Mouse (Mus musculus) common myeloid progenitor, adult 5-6 weeks (primary cell): Measurements from ENCODE around the gene Ezr. TPM values are rescaled to one million over a fixed set of nuclear protein-coding genes. Genes with fewer than 3 reads are reported as not detected.

Experiments used
- ATAC-seq: replicated peaks from 2 replicates; pipeline ENCODE4 v1.8.0; 2016; ENCODE audit warnings: low read depth, mild to moderate bottlenecking, moderate TSS enrichment, inconsistent platforms; ENCODE audit not compliant: poor library complexity, severe bottlenecking
- total RNA-seq: library from RNA; stranded (forward); fragments of 200-1000, 187-1606 nt; gene quantifications from 2 replicates; pipeline ENCODE4 v1.2.3, GENCODE M21; 2017

Ezr gene
- total RNA-seq, 1 experiment from 2014 or later = 175 TPM

DNA sequence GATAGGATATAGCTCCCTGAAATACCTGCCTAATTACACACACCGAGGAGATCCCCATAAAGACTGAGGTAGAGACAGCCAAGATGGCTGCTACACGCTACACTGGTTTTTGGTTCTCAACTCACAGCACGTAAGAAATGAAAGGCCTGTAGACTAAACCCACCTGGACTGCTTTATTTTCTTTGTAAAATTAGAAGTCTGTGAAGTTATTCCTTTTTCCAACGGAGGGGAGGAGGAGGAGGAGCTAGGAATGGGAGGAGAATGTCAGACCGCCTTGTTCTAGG, 10.2 kb downstream of the Ezr start:
- no peak for ATAC-seq

DNA sequence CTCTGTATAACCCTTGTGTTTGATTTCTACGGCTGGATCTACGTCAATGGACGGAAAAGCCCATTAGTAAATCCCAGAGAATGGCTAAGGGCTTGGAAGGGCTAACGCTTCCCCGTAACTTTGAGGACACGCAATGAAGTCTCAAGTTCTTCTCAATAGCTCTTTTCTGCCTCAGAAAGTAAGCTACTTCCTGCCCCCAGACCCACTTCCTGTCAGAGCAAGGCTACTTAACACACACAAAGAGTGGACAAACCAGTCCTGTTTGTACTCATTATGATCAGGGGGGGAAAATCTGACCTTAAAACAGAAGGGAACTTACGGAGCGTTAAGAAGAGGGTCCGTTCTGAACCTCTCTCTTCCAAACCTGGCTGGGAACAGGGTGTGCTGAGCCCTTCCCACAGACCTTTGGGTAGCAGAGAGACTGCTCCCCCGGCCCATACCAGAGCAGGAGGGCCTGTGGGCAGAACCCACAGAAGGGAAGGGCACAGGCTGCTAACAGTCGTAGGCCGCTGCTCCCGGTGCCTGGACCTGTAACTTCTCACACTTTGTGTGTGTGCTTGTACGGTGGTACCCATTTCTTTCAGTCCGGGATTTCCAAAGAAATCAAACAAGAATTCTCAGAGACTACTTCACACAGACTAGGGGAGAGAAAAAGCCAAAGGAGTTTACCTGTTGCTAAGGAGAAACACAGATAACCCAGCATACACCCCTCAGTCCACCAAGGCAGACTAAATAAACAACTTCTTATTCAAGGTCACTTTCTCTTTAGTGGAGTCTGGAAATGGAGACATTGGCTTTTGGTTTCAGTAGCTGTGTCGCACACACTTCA, 10.7 kb downstream of the Ezr start:
- ATAC-seq = no peak

DNA sequence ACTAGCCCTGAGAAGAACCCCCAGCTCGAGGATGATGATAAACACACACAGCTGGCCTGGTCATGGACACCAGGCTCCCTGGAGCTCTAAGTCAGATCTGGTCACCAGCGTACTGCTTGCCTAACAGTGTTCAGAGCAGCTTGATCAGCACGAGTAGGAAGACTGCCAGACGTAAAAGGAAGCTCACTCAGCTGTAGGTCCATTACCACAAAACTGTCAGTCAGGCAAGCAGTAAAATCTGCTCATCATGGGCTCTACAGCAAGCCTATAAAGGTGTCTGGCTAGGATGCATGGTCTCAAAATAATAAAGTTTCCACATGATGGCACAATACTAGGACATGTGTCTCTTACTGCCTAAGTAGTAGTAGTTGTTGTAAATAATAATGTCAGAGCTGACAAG, 13.0 kb downstream of the Ezr start:
- peak; percentile 62; the same call in 1 of the 2 replicates for ATAC-seq

DNA sequence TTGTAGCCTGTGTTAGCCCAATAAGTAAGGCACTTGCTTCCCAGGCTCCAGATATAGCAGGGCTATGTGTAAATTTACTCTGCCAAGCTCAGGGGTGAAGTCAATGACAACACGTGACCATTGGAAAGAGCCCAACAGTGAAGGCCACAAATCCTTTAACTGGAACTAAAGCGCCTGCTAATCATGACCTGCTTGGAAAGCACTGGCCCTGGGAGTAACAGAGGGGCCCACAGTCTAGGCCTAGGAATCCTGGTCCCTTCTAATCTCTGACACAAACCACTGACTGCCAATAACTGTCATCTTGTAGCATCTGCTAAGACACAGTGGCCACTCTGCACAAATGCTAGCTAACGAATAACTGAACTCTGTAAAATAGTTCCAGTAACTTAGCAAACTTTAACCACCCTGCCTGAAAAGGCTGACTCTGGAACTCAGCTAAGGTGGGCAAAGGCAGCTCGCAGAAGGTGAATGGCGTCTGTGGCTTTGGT, 14.2 kb downstream of the Ezr start:
- no peak for ATAC-seq

DNA sequence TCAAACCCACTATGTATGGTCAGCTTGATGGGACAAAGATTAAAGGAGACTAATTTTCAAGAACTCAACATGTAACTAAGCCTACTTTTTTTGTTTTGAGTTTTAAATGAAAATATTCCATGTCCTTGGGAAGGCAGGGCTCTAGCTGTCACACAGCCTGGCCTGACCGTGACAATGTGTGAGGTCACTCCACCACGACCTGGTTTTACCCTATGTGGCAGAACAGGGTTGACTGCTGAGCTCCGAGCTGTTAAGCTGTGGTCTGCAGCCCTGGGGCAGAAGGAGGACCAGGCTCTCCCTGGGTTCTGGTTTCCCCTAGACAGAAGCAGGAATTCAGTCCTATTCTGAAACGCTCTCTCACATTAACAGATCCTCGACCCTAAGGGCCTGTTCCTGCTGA, 14.8 kb downstream of the Ezr start:
- ATAC-seq = no peak

DNA sequence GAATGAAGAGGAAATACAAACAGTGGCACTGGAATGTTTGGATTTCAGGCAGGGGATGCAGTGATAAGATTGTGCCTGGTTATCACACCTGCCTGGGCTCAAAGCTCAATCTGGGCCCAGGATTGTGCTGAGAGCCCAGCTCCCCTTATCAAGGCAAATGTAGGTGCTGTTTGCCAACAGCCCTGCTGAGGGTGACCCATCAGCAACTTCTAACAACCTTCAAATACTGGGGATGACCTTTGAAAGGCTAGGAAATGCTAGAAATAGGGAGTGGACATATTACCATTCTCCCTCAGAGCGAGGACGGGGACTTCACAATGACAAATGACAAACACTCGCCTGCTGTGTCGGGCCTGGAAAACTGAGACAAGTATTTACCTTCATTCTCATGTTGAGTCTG, 15.8 kb downstream of the Ezr start:
- ATAC-seq = no peak

DNA sequence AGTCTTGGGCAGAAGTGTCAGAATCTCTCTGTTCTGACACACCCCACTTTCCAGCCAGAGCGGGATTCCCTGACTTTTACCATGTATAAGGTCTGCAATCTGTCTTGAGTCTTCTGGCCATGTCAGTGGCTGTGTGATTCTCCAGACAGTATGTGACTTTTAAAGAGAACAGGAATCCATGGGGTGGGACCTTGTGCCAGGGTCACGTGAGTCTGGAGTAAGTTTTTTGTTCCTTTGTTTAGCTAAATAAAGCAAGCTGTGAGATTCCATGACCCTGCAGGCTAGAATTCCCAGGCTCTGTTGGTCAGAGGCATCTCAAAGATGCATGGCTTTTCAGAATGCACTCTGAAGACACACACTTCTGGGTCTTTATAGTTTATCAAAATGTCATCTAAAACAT, 16.7 kb downstream of the Ezr start:
- no peak for ATAC-seq

DNA sequence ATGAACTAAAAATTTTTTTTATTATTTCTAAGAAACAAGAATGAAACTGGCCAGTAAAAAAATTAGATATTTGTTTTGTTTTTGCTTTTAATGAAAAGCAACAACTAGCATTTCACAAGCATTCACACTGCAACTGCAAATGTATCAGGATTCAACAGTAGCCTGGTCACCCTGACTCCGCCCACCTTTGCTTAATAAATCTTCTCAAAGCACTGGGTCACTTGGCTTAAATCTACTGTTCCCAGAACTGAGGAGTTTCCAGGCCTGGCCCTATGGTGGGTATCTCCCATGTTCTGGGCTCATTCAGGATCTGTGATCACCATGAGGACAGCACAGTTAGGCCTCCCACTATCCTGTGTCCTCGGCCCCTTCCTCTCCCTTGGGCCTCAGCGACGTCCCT, 17.9 kb downstream of the Ezr start:
- ATAC-seq = no peak

DNA sequence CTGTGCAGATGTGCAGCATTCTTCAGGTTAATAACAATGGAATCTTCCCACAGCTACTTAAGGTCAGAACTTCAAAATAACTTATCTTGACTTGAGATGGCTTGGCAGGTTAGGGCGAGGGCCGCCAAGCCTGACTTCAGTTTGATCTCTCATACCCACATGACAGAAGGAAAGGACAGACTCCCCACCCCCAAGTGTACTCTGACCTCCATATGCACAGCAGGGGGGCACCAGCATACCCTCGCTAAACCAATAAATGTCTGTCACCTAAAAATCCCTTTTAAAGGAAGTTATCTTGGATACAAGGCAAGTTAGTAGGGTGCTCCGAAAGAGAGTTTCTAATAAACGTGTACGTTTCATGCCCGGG, 18.4 kb downstream of the Ezr start:
- no peak for ATAC-seq

DNA sequence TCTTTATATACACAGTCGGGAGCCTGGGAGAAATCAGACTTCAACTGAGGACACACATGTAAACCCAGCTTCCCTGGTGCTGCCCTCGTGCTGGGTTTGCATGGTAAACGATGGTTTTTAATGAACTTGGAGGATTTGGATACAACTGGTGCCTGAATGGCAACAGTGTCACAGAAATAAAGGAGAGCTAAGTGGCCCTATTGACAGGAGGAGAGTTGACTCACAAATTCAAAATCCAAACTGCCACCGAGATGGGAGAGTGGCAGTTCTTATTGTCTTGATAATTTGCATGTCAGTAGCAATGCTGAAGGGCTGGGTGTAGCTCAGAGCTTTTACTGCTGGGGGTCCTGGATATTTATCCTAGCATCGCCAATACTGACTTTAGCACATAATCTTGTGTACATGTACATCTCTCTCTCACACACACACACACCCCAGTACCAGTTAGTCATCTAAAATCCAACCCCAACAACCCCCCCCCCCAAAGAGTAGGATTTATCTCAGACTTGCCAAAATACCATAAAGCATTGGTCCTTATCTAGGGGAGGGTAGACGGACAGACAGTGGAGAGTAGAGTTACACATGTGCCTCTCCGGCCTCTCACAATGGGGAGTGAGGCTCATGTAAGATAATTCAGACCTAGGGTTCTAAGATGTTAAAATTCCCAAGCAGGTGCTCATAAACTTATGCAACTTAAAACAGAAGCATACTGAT, 18.9 kb downstream of the Ezr start:
- ATAC-seq = no peak

DNA sequence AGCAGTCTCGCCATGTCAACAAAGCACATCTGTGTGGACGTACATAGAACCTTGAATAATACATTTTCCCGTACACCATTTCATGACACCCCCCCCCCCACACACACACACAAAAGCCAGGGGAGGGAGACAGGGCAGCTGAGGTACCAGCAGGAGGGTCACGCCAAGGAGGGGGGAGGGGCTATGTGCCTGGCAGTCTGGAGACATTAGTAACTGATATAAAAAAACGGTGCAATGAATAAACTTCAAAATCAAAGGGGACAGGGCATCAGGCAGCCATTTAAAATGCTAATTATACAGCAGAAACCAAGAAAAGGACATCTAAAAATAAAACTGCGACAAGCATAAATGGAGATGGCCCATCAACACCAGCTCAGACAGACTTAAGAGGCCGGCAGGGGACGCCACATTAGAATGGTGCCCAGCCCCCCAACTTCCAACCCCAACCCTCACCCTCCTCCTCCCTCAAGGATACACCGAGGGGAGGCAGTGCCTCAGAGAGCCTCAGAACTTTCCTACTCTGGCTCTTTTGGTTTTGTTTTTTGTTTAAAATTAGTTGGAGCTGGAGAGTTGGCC, 22.8 kb downstream of the Ezr start:
- ATAC-seq = no peak

DNA sequence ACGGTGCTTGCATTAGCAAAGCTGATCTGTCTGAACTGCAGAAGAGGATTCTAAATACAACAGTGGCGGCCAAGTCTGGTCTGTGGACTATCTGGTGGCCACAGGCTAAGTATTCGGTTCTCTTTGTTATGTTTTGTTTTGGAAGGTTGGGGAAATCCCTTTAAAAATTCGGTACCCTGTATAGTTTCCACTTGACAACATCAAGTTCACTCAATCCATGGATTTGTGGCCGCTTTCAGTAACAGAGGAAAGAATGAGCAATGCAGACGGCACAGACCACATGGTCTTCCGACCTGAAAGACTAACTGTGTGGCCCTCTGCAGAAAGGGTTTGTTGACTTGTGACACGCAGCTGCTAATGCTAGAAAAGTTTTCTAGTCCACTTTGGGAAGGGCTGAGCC, 23.7 kb downstream of the Ezr start:
- no peak for ATAC-seq

DNA sequence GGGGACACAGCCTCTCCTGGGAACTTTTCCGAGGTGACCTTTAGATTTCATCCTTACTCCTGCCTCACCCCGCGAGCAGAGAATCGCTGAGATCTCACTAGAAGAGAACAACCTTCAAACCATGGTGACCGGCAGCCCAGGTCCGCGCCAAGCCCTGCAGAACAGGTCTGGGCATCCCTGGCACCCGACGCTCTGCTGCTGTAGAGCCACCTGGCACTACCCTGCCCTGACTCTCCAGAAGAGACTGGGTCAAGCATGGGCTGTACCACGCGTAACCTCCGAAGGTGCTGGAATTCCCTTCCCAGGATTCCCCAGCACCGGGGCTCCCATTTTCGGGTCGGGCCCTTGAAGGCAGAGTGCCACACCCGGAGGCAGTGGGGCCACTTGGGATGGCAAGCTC, 24.7 kb downstream of the Ezr start:
- no peak for ATAC-seq

DNA sequence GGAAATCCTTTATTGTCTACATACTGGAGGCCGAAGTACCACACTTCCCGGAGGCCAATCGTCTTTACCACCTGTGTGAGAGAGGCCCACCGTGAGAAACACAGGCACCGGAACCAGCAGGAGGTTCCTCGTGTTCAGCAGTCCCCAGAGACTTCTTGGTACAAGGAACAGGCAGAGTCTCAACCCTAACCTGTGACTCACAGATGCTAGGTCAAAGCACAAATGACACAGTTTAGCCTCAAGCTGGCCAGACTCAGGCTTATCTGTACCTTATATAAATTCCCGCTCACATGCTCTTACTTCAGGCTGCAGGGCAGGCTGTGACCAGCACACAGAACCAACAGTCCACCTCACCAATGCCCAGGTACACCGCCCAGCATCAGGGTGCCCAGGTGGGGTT, 26.7 kb downstream of the Ezr start:
- ATAC-seq = no peak

DNA sequence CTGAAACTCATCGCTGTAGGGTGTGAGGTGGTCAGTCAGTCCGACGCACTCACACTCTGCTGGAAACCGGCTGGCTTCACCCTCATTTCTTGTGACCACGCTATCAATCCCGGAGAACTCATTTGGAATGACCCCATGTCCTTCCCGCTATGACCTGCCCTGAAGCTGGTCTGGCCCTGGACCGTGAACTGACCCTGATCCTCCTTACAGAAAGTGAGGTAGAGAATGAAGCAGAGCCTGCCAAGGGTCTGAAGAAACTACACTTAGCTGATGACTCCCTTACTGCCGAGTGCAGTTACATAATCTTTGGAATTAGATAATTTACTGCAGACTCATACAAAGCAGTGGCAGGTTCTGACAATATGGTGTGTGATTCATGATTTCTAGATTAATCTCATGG, 27.4 kb downstream of the Ezr start:
- no peak for ATAC-seq

DNA sequence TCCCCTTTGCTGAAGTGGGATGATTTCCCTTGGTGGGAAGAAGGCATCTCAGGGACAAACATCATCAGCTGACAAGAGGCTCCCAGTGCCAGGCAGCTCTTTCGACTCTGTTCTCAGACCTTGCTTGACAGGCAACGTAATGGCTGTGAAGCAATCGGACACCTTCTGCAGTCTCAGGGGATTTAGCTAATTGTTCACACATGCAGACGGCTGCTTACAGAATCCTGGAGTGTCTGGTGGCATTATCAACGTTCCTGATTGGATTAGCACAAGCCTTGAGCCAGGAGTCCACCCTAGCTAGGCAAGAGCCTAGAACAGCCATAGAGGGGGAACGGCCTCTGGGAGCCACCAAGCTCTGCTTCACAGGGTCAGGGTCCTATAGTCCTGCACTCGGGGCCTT, 30.2 kb downstream of the Ezr start:
- ATAC-seq = no peak

DNA sequence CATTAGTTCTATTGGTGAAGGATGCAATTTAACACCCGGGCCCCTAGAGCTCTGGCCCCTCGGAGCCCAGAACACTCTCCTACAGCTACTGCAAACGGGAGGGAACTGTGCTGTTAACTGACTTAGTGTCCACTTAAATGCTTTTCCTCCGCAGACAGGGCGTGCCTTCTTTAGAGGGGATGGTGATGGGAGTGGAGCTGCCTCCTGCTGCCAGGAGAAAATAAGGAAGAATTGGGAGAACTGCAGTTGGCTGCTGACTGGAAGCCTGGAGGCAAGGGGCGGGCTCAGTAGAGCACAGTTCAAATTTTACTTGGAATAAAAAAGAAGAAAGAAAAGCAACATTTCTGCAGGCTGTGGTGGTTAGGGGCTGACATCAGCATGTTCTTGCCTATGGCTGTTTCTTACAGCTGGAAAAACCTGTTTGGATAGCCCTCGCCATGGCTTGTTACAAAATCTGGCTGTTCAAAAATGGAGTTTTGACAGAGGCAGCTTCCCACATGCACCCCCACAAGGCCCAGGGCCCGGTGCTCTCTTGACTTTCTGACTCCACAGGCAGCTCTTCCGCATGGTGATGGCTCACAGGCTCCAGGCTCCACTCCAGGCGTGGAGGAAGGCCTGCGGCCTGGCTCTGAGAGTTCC, 31.2 kb downstream of the Ezr start:
- ATAC-seq = no peak

DNA sequence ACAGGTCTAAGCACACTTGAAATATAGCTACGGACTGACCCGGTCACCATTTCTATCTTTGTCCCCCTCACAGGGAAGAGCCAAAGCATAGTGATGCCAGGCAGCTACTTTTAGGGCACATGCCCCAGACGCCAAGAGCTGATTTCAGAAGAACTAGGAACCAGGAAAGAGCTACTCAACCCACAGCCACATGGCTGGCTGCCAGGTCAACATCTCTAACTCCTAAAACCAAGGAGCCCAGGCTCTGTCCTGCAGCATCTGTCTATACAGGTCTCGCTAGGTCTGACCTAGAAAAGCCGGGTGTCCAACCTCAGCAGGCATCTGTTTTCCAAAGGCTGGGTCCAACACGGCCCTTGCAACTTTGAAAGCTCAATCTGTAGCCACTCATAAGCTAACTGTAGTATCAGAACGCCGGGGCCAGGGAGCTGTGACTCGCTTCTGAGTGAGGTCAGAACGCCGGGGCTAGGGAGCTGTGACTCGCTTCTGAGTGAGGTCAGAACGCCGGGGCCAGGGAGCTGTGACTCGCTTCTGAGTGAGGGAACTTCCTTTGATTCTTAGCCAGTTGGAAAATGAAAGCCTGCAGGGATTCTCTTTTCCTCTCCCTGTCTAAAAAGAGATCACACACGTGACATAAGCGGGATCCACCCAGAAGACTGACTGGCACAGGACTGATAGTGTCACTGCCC, 33.7 kb downstream of the Ezr start:
- peak; percentile 24 for ATAC-seq

DNA sequence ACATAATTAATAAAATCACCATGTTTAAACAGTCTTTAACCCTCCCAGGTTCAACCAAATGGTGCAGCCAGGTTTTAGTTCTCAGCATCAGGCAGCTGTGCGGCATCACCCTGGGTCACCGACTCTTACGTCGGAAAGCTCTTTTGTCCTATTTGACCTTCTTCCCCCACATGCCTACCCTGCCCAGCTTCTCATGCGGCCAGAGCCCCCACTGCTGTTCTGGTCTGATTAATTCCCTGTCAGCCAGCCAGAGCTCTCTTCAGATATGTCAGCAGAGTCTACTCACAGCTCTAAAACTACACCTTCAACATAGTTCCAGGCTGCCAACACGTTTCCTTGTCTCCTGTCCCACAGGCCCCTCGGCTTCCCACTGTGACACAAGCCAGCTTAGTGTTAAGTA, 35.1 kb downstream of the Ezr start:
- no peak for ATAC-seq

DNA sequence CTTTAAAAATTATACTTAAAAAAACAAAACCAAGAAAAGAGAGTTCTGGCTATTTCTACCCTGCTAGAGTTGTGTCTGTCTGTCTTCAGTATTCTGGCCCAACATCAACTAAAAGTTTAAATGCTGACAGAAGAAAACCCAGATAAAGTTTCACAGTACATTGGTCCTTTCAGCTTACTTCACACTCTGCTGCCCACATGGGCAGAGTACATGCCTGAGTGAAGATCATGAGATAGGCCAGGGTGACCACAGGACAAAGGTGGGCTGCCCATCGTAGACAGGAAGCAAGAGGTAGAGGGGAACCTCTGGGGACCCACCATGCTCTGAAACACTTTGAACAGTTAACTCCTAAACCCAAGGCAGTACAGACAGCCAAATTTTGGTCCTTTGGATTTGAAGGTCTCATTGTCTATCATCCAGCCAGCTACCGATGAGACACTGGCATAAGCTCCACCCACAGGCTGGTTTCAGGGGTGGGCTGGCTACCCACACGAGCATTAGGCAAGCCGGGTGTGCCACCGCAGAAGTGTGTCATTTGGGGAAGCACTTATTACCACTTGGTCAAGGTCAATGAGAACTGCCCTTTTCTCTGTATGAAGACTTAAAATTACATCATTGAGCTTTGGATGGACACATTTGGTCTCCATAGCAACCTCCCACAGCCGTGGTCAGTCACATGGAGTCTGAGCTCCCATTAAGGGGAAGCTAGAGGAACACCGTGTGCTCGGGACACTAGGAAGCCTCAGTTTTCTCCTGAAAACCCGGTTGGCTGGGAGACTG, 35.9 kb downstream of the Ezr start:
- peak; percentile 69 for ATAC-seq
